ENCODE assay signal across 8 mouse cellular contexts in genomic region chr2:13938118-13938517, GRCm38 (mm10).
DNase-seq lines count a peak whose midpoint lies in the region; ATAC-seq and TF ChIP-seq lines count a peak whose summit lies in the region.
"Had no signal": no experiment of that assay in that cellular context is flagged by ENCODE, and none has a peak within 500 bp of the region (broad histone marks: within the 10 kb centered on the region; RNA-seq: fewer than 3 reads in every experiment).

No protein-coding gene starts in this region.

- H3K9ac ChIP-seq in kidney, postnatal 0 days (ENCODE audit: low read depth, low read length), result no peak overlapping the region
- H3K9ac ChIP-seq: lung, embryonic 15.5 days had no signal

- no peaks in the 10 kb centered on the region for H3K27me3 ChIP-seq in kidney, postnatal 0 days (ENCODE audit: insufficient read depth, low read length)
- H3K27me3 ChIP-seq: lung, embryonic 15.5 days had no signal

- H3K4me3 ChIP-seq in kidney, postnatal 0 days (replicated peaks; ENCODE audit: low read depth, low read length), result no peak overlapping the region
- H3K4me3 ChIP-seq: lung, embryonic 15.5 days had no signal

- TF ChIP-seq CTCF in kidney, postnatal 0 days (IDR thresholded peaks at IDR 0.05; ENCODE audit: low read depth), result peak; percentile 73

- H3K36me3 ChIP-seq in kidney, postnatal 0 days (ENCODE audit: insufficient read depth, low read length), result no peaks in the 10 kb centered on the region
- H3K36me3 ChIP-seq: lung, embryonic 15.5 days had no signal

- DNase-seq in kidney, postnatal 0 days (ENCODE audit: low spot score), result peak; percentile 63
- no peak for DNase-seq in kidney, adult 11 months
- peak; percentile 40 for DNase-seq in 3T3-L1 (ENCODE audit: low read depth, low spot score)
- peak; percentile 54 for DNase-seq in CD4-positive, CD25-positive, alpha-beta regulatory T cell, adult 2 months (ENCODE audit: low read depth, low spot score)
- peak; percentile 5 for DNase-seq in forelimb bud, embryonic 11.5 days (ENCODE audit: low read depth, low spot score)
- no peak for DNase-seq in adipocyte (ENCODE audit: low spot score)
- no peak for DNase-seq in gastrocnemius, postnatal 10 days

- no peaks in the 10 kb centered on the region for H3K9me3 ChIP-seq in kidney, postnatal 0 days (replicated peaks; ENCODE audit: low read length)
- H3K9me3 ChIP-seq: lung, embryonic 15.5 days had no signal

- no peak overlapping the region for H3K27ac ChIP-seq in kidney, postnatal 0 days
- H3K27ac ChIP-seq: lung, embryonic 15.5 days had no signal

- H3K4me2 ChIP-seq in kidney, postnatal 0 days (ENCODE audit: low read length), result no peak overlapping the region
- H3K4me2 ChIP-seq: lung, embryonic 15.5 days had no signal

- no peaks in the 10 kb centered on the region for H3K4me1 ChIP-seq in kidney, postnatal 0 days (replicated peaks; ENCODE audit: insufficient read depth, low read length)
- H3K4me1 ChIP-seq: lung, embryonic 15.5 days had no signal

- 38% methylated on average over 2 of the region's 2 CpGs for WGBS in kidney, postnatal 0 days

- ATAC-seq in kidney, postnatal 0 days (replicated peaks; ENCODE audit: low FRiP score, low read depth), result no peak

Comparison
In these comparisons a context has a peak if more than half of its experiments do, and no peak if none do; other contexts are left out.
1. DNase-seq: peak in kidney, postnatal 0 days (single experiment), 3T3-L1 (single experiment), CD4-positive, CD25-positive, alpha-beta regulatory T cell, adult 2 months (single experiment) and forelimb bud, embryonic 11.5 days (single experiment); none in kidney, adult 11 months (single experiment), adipocyte (single experiment) and gastrocnemius, postnatal 10 days (single experiment).